Mouse (Mus musculus): ENCODE results near the gene Iqcg. TPM values are rescaled to one million over a fixed set of nuclear protein-coding genes. Genes with fewer than 3 reads are reported as not detected.

Iqcg gene
- polyA plus RNA-seq, 1 experiment from 2014 or later: 1.7 TPM

- Histone ChIP-seq H3K9me3 (replicated peaks) (no peaks in the 10 kb centered on the region), H3K4me2 (no peak overlapping the region), H3K9ac (no peak overlapping the region), H3K27ac (no peak overlapping the region), H3K36me3 (peaks cover 49% of the 10 kb centered on the region), H3K27me3 (replicated peaks) (no peaks in the 10 kb centered on the region), H3K4me1 (no peaks in the 10 kb centered on the region), H3K4me3 (no peak overlapping the region)
- ATAC-seq: no peak
- WGBS (ENCODE audit: insufficient replicate concordance): 86% methylated on average over 3 of the region's 3 CpGs
Measured at GRCm38 (mm10) chr16:33015396-33015907, 40.6 kb downstream of the Iqcg start.

DNA sequence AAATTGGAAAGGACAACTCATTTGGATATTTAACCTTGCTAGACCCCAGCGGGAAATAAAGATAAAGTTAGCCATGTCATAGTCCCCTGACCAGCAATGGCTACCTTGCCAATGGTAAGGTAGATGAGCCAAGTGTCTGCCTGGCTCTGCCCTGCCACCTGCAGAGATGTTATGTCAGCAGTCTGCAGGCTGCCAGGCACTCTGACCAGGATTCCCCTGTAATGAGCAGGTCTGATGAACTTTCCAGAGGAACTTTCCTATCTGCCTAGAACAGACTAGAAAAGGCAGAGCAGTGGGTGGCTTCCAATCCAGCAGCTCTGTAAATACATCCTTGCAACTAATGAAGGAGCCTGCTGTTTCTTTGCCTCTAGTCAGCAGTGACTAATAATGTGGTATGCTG, 41.1 kb downstream of the Iqcg start:
- Histone ChIP-seq H3K27me3 (replicated peaks) (no peaks in the 10 kb centered on the region), H3K27ac (no peak overlapping the region), H3K36me3 (peaks cover 55% of the 10 kb centered on the region), H3K4me1 (no peaks in the 10 kb centered on the region), H3K9ac (no peak overlapping the region), H3K9me3 (replicated peaks) (no peaks in the 10 kb centered on the region), H3K4me3 (no peak overlapping the region), H3K4me2 (no peak overlapping the region)
- ATAC-seq: no peak
- 79% methylated on average over 1 of the region's 1 CpGs for WGBS (ENCODE audit: insufficient replicate concordance)

DNA sequence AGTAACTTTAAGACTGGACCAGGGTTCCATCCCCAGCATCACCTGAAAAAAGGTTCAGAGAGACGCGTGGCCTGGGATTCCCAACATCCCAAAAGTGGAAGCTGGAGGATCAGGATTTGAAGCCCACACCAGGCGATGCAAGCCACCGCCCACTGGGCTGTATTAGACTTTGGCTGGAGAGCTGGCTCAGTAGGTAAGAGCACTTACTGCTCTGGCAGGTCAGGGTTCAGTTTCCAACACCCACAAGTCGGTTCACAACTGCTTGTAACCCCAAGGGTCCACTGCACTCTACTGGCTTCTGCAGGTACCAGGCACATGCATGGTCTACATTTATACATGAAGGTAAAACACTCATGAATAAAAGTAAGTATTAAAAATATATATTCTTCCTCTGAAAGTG, 42.2 kb downstream of the Iqcg start:
- 88% methylated on average over 5 of the region's 5 CpGs for WGBS (ENCODE audit: insufficient replicate concordance)
- ATAC-seq: no peak
- no peak overlapping the region for H3K9ac ChIP-seq
- no peak overlapping the region for H3K4me2 ChIP-seq
- no peak overlapping the region for H3K27ac ChIP-seq
- H3K27me3 ChIP-seq (replicated peaks): no peaks in the 10 kb centered on the region
- no peaks in the 10 kb centered on the region for H3K9me3 ChIP-seq (replicated peaks)
- H3K4me3 ChIP-seq: no peak overlapping the region
- no peaks in the 10 kb centered on the region for H3K4me1 ChIP-seq
- peaks cover 66% of the 10 kb centered on the region for H3K36me3 ChIP-seq

DNA sequence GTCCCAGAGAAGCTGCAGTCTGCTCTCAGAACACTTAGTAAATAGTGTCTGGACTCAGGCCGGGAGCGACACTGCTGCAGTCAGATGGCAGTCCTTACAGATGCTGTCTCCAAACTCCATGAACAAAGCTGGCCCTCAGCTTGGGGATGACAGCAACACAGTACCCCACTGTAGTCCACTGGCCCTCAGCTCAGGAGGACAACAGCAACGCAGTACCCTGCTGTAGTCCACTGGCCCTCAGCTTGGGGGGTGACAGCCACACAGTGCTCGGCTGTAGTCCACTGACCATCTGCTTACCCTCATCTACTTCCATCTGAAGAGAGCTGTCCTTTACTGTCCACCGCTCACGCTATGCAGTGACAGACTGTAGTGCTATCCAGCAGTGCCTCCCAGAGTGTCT, 45.9 kb downstream of the Iqcg start:
- Histone ChIP-seq H3K36me3 (peaks cover 92% of the 10 kb centered on the region), H3K4me2 (no peak overlapping the region), H3K9ac (no peak overlapping the region), H3K27ac (no peak overlapping the region), H3K4me3 (no peak overlapping the region), H3K4me1 (no peaks in the 10 kb centered on the region), H3K27me3 (replicated peaks) (no peaks in the 10 kb centered on the region), H3K9me3 (replicated peaks) (no peaks in the 10 kb centered on the region)
- ATAC-seq: no peak
- 90% methylated on average over 6 of the region's 6 CpGs for WGBS (ENCODE audit: insufficient replicate concordance)

GRCm38 (mm10) chr16:33007436-33007835, 48.6 kb downstream of the Iqcg start:
- no peak for ATAC-seq
- H3K9ac ChIP-seq: no peak overlapping the region
- WGBS (ENCODE audit: insufficient replicate concordance): 91% methylated on average over 7 of the region's 7 CpGs
- no peaks in the 10 kb centered on the region for H3K9me3 ChIP-seq (replicated peaks)
- H3K4me2 ChIP-seq: no peak overlapping the region
- H3K27ac ChIP-seq: no peak overlapping the region
- H3K4me3 ChIP-seq: no peak overlapping the region
- no peaks in the 10 kb centered on the region for H3K27me3 ChIP-seq (replicated peaks)
- H3K4me1 ChIP-seq: no peaks in the 10 kb centered on the region
- peaks cover 76% of the 10 kb centered on the region for H3K36me3 ChIP-seq

- peaks cover 74% of the 10 kb centered on the region for H3K36me3 ChIP-seq
Measured at GRCm38 (mm10) chr16:33006888-33007287, 49.1 kb downstream of the Iqcg start.

GRCm38 (mm10) chr16:33005216-33005615, 50.8 kb downstream of the Iqcg start:
- Histone ChIP-seq H3K9me3 (replicated peaks) (no peaks in the 10 kb centered on the region), H3K4me1 (no peaks in the 10 kb centered on the region), H3K27me3 (replicated peaks) (no peaks in the 10 kb centered on the region), H3K4me2 (no peak overlapping the region), H3K36me3 (peaks cover 81% of the 10 kb centered on the region), H3K9ac (no peak overlapping the region), H3K27ac (no peak overlapping the region), H3K4me3 (no peak overlapping the region)
- WGBS (ENCODE audit: insufficient replicate concordance): 70% methylated on average over 9 of the region's 9 CpGs
- ATAC-seq: no peak

More at GRCm38 (mm10) chr16:33006888-33007287, 49.1 kb downstream of the Iqcg start:
- Histone ChIP-seq H3K9me3 (replicated peaks) (no peaks in the 10 kb centered on the region), H3K4me3 (no peak overlapping the region), H3K4me2 (no peak overlapping the region), H3K27me3 (replicated peaks) (no peaks in the 10 kb centered on the region), H3K27ac (no peak overlapping the region), H3K9ac (no peak overlapping the region), H3K4me1 (no peaks in the 10 kb centered on the region)
- ATAC-seq: no peak
- WGBS (ENCODE audit: insufficient replicate concordance): 88% methylated on average over 7 of the region's 7 CpGs

GRCm38 (mm10) chr16:32992158-32992557, 63.9 kb downstream of the Iqcg start:
- no peak for ATAC-seq
- H3K27ac ChIP-seq: no peak overlapping the region
- 78% methylated on average over 5 of the region's 5 CpGs for WGBS (ENCODE audit: insufficient replicate concordance)
- H3K9me3 ChIP-seq (replicated peaks): no peaks in the 10 kb centered on the region
- no peak overlapping the region for H3K4me3 ChIP-seq
- H3K27me3 ChIP-seq (replicated peaks): no peaks in the 10 kb centered on the region
- no peak overlapping the region for H3K4me2 ChIP-seq
- peaks cover 66% of the 10 kb centered on the region for H3K36me3 ChIP-seq
- H3K4me1 ChIP-seq: no peaks in the 10 kb centered on the region
- H3K9ac ChIP-seq: no peak overlapping the region

DNA sequence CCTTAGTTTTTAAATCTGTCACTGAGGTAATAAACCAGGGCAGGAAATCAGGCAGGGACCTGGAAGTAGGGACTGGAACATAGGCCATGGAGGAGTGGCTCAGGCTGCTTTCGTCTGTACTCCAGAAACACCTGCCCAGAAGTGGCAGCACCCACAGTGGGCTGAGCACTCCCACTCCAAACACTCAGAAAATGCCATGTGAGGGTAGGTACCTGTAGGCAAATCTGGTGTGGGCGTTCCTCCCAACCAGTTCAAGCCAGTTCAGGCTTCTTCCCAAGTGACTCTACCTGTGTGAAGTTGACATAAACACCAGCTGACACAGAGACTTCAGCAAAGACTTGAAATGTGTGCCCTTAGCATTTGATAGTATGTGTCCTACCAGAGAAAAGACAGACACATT, 71.4 kb downstream of the Iqcg start:
- Histone ChIP-seq H3K9me3 (replicated peaks) (no peaks in the 10 kb centered on the region), H3K4me1 (no peaks in the 10 kb centered on the region), H3K9ac (no peak overlapping the region), H3K27ac (no peak overlapping the region), H3K4me2 (no peak overlapping the region), H3K4me3 (no peak overlapping the region), H3K36me3 (peaks cover 72% of the 10 kb centered on the region), H3K27me3 (replicated peaks) (no peaks in the 10 kb centered on the region)
- 81% methylated on average over 2 of the region's 2 CpGs for WGBS (ENCODE audit: insufficient replicate concordance)
- ATAC-seq: no peak

DNA sequence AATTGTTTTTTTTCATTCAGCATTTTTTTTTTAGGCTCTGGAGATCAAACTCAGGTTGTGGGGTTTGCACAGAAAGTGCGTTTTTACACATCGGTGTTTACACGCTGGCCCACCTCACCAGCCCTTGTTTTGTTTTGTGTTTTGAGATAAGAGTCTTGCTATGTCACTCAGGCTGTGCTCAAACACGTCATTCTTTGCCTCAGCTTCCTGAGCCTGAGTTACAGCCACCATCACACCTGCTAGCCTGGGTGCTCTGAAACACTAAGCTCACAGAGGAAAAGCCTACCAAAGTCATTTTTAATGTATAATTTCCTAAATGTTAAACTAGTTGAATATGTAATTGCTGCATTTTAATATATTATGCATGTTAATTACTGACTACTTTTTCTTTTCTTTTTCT, 74.6 kb downstream of the Iqcg start:
- Histone ChIP-seq H3K4me1 (no peaks in the 10 kb centered on the region), H3K4me2 (no peak overlapping the region), H3K36me3 (peaks cover 71% of the 10 kb centered on the region), H3K4me3 (no peak overlapping the region), H3K9me3 (replicated peaks) (no peaks in the 10 kb centered on the region), H3K27ac (no peak overlapping the region), H3K9ac (no peak overlapping the region), H3K27me3 (replicated peaks) (no peaks in the 10 kb centered on the region)
- 61% methylated on average over 4 of the region's 4 CpGs for WGBS (ENCODE audit: insufficient replicate concordance)
- ATAC-seq: no peak

DNA sequence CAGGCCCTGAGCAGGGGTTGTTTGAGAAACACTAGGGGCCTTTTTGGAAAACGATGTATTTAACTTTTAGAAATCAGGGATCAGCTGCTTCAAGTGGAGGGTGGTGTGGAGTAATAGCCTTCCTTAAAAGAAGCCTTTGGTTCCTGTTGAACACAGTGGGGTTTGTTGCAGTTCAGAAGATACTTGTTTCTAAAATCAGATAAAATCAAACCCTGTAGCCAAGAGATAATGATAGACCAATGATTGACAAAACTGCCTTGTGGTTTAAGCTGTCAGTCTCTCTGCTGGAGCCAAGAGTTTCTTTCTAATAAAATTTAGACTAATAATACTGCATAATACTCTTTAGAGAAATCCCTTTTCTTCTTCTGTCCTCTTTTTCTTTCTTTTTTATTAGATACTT, 75.8 kb downstream of the Iqcg start:
- Histone ChIP-seq H3K9ac (no peak overlapping the region), H3K9me3 (replicated peaks) (no peaks in the 10 kb centered on the region), H3K4me1 (no peaks in the 10 kb centered on the region), H3K36me3 (peaks cover 66% of the 10 kb centered on the region), H3K27me3 (replicated peaks) (no peaks in the 10 kb centered on the region), H3K27ac (no peak overlapping the region), H3K4me2 (no peak overlapping the region), H3K4me3 (no peak overlapping the region)
- 78% methylated on average over 1 of the region's 1 CpGs for WGBS (ENCODE audit: insufficient replicate concordance)
- ATAC-seq: no peak

DNA sequence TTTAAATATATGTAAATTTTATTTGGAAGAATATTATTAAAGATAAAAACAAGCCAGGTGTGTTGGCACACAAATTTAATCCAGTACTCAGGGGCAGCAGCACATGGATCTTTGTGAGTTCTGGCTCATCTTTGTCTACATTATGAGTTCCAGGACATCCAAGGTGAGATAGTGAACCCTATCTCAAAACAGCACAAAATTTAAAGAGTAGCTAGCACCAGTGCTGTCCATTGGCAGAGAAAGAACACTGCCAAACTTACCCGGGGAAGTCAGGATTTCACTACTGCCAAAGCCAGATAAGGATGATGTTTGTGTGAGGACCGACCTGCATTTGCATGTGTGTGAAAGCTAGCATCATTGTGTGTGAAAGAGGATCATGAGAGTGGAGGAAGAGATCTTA, 83.0 kb downstream of the Iqcg start:
- Histone ChIP-seq H3K4me3 (no peak overlapping the region), H3K4me1 (0 out of 2 replicates have a peak, but pooled peaks cover 9% of the 10 kb centered on the region), H3K9ac (no peak overlapping the region), H3K9me3 (replicated peaks) (no peaks in the 10 kb centered on the region), H3K27ac (no peak overlapping the region), H3K4me2 (no peak overlapping the region), H3K27me3 (replicated peaks) (no peaks in the 10 kb centered on the region), H3K36me3 (peaks cover 45% of the 10 kb centered on the region)
- ATAC-seq: no peak
- 41% methylated on average over 2 of the region's 2 CpGs for WGBS (ENCODE audit: insufficient replicate concordance)

DNA sequence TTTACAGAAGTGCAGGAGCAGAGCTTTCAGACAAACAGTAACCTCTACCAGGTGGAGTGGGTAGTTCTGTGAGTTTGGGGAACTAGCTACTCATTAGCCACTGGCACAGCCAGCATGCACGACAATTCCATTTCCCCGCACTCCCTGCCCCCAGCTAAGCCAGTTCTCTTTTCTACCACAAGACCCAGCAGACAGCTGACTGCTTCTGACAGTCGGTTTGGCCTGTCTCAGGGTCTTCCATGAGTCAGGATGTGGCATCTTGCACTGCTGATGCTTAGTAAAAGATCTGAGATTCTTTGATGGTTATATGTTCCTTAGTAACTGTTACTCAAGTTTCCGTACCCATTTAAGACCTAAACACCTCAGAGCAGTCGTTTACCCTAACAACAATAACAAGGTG, 83.5 kb downstream of the Iqcg start:
- Histone ChIP-seq H3K4me1 (0 out of 2 replicates have a peak, but pooled peaks cover 9% of the 10 kb centered on the region), H3K4me3 (no peak overlapping the region), H3K27me3 (replicated peaks) (no peaks in the 10 kb centered on the region), H3K9me3 (replicated peaks) (no peaks in the 10 kb centered on the region), H3K36me3 (peaks cover 42% of the 10 kb centered on the region), H3K9ac (no peak overlapping the region), H3K27ac (no peak overlapping the region), H3K4me2 (no peak overlapping the region)
- ATAC-seq: no peak
- 55% methylated on average over 5 of the region's 5 CpGs for WGBS (ENCODE audit: insufficient replicate concordance)
